Mouse (Mus musculus): ENCODE measurements at regions not wholly inside any gene's neighbourhood (a gene's known extent, or its start where the extent isn't known, plus 50 kb on each side); places are given as distances from the start of the nearest gene placed in this dataset.
A peak's percentile ranks its signal among the peaks of the same experiment; 100 is the strongest.

DNA sequence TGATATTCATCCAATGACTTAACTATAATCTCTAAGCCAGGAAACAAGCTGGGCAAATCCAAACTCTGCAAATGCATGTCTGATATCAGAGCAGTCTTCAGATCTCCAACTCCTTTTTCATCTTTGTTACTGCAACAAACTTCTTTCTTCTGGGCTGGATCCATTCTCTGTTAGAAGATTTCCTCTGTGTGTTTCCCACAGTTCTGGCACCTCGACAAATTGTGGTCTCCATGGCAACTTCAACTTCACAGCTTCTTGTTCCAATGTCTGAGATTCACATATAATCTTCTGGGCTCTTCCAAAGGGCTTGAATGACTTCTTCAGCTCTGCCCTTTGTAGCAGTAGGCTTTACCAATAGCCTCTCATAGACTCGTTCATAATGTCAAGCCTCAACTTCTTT lies 486.2 kb upstream of the Actrt1 start:
- DNase-seq (ENCODE audit: low spot score in 2 of 2), result peak in 1 of 2 experiments; percentile 9
